Mouse (Mus musculus) kidney, adult 2 months (tissue): ENCODE measurements around the gene Dynll1. TPM values are rescaled to one million over a fixed set of nuclear protein-coding genes. Genes with fewer than 3 reads are reported as not detected.
A peak's percentile ranks its signal among the peaks of the same experiment; 100 is the strongest.

Experiments used
- DNase-seq: peaks from one replicate; pipeline ENCODE4 v3.0.0; 2021
- H3K27ac ChIP-seq: fragments of 200-500 bp; 2 replicates; pipeline ENCODE4 v1.5.1; 2012; ENCODE audit warnings: low read depth, low read length, control low read depth, inconsistent platforms; ENCODE audit not compliant: insufficient read depth
- H3K27me3 ChIP-seq: fragments of 200-500 bp; replicated peaks from 2 replicates; pipeline ENCODE4 v1.6.1; 2012; ENCODE audit warnings: mild to moderate bottlenecking, moderate library complexity, low read length, inconsistent platforms; ENCODE audit not compliant: control insufficient read depth, insufficient read depth
- H3K36me3 ChIP-seq: fragments of 200-500 bp; 2 replicates; pipeline ENCODE4 v1.6.1; 2012; ENCODE audit warnings: mild to moderate bottlenecking, moderate library complexity, low read length, inconsistent platforms; ENCODE audit not compliant: control insufficient read depth, insufficient read depth
- H3K4me1 ChIP-seq: fragments of 200-500 bp; 2 replicates; pipeline ENCODE4 v1.6.1; 2011; ENCODE audit warnings: low read length; ENCODE audit not compliant: control insufficient read depth, insufficient read depth
- H3K4me3 ChIP-seq: fragments of 200-500 bp; 2 replicates; pipeline ENCODE4 v1.5.1; 2011; ENCODE audit warnings: mild to moderate bottlenecking, low read depth, low read length, control low read depth; ENCODE audit not compliant: insufficient read depth
- CTCF ChIP-seq: fragments of 200-500 bp; conservative IDR thresholded peaks from 2 replicates; pipeline ENCODE4 v1.5.1; 2011; ENCODE audit warnings: low read depth, mild to moderate bottlenecking, control low read depth, low read length, moderate library complexity, mixed read lengths; ENCODE audit not compliant: insufficient read depth, insufficient read length
- POLR2A ChIP-seq: fragments of 200-500 bp; IDR thresholded peaks from one replicate; pipeline ENCODE4 v1.6.1; 2011; ENCODE audit warnings: low read depth, low read length, control low read depth
- WGBS: fragments of 180-500 bp; shearing (Covaris S2); methylation state at CpG from one replicate; pipeline ENCODE4 v1.1.7; 2018; 5-methylcytosine and 5-hydroxymethylcytosine counted together
- polyA plus RNA-seq: library from polyadenylated mRNA; depleted of rRNA; stranded (reverse); fragments of >200 nt; gene quantifications from 2 replicates; pipeline ENCODE4 v1.2.3, GENCODE M21; 2012

Dynll1 gene
- polyA plus RNA-seq, 1 experiment, result 129 TPM

GRCm38 (mm10) chr5:115301615-115302014 lies 816 bp upstream of the Dynll1 start:
- DNase-seq, result no peak
- Histone ChIP-seq H3K4me3 (peak overlapping the region; percentile 71), H3K4me1 (peaks cover 11% of the 10 kb centered on the region), H3K36me3 (peaks cover 1% of the 10 kb centered on the region; the same call in 1 of the 2 replicates), H3K27ac (no peak overlapping the region), H3K27me3 (no peaks in the 10 kb centered on the region)
- 21% methylated on average over 13 of the region's 13 CpGs for WGBS
- TF ChIP-seq CTCF (no peak), POLR2A (no peak)

DNA sequence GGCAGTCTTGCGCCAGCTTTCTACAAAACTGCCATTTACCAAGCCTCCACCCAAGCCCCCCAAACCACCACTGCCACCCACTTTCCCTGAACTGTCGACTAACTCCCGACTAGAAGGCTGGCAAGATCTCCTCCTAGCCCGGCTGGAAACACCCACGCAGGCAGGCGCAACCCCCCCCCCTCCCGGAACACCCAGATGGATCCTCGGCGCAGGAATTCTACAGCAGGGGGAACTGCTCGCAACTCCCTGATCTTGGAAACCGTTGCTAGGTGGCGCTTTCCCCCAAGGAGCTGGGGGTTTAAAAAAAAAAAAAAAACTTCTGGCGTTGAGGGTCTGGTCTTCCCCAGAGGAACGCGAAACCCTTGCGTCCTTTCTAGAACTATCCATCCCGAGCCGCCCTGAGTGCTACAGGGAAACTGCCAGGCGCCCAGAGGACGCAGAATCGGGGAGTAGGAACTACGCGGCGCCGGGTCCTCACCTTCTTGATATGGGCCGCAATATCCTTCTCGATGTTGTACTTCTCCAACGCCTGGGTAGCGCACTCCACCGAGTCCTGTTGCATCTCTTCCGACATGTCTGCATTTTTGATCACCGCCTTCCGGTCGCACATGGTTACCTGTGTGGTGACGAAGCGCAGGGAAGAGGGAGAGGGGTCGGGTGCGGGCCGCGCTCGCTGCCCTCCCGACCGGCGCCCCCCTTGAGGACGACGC lies 609 bp downstream of the Dynll1 start:
- Histone ChIP-seq H3K4me3 (peak overlapping the region; percentile 80), H3K27ac (peak overlapping the region; percentile 70), H3K4me1 (peaks cover 11% of the 10 kb centered on the region), H3K36me3 (peaks cover 3% of the 10 kb centered on the region; the same call in 1 of the 2 replicates), H3K27me3 (no peaks in the 10 kb centered on the region)
- peak; percentile 76 for DNase-seq
- 0 out of 2 replicates have a peak, but pooled peaks have one; percentile 16 for TF ChIP-seq CTCF
- no peak for TF ChIP-seq POLR2A
- 1% methylated on average over 46 of the region's 46 CpGs for WGBS

DNA sequence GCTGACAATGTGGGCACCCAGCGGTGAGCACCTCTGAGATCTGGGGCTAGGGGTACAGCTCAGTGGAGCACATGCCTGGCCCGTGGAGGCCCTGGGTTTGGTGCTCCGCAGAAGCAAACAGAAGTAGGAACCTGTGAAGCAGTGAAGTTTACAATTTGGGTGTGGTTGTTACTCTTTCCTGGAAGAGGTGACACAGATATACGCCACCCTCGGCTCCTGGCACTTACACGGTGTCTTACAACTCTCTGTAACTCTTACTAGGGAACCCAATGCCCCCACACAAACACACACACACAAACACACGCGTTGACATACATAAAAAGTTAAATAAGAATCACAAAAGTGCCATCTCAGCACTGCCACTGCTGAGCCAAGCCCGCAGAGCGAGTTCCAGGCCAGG lies 4.5 kb downstream of the Dynll1 start:
- WGBS, result 73% methylated on average over 10 of the region's 10 CpGs
- Histone ChIP-seq H3K27ac (no peak overlapping the region), H3K27me3 (no peaks in the 10 kb centered on the region), H3K4me3 (no peak overlapping the region), H3K36me3 (peaks cover 3% of the 10 kb centered on the region; the same call in 1 of the 2 replicates), H3K4me1 (peaks cover 6% of the 10 kb centered on the region)
- DNase-seq, result no peak
- TF ChIP-seq CTCF, result no peak
- no peak for TF ChIP-seq POLR2A

DNA sequence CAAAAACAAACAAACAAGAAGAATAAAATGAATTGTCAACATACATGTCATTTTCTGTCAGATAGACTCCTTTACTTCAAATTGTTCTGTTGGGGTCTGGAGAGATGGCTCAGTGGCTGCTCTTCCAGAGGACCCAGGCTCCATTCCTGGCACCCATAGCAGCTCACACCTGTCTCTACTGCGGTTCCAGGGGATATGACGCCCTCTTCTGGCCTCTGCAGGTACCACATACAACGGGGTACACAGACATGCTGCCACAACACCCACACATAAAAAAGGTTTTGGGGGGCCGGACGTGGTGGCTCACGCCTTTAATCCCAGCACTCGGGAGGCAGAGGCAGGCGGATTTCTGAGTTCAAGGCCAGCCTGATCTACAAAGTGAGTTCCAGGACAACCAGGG lies 6.6 kb downstream of the Dynll1 start:
- Histone ChIP-seq H3K27me3 (no peaks in the 10 kb centered on the region), H3K4me1 (peaks cover 3% of the 10 kb centered on the region; the same call in 1 of the 2 replicates), H3K4me3 (no peak overlapping the region), H3K27ac (no peak overlapping the region), H3K36me3 (peaks cover 3% of the 10 kb centered on the region; the same call in 1 of the 2 replicates)
- WGBS, result 93% methylated on average over 8 of the region's 8 CpGs
- no peak for DNase-seq
- TF ChIP-seq CTCF (peak; percentile 35; the same call in 1 of the 2 replicates), POLR2A (no peak)

DNA sequence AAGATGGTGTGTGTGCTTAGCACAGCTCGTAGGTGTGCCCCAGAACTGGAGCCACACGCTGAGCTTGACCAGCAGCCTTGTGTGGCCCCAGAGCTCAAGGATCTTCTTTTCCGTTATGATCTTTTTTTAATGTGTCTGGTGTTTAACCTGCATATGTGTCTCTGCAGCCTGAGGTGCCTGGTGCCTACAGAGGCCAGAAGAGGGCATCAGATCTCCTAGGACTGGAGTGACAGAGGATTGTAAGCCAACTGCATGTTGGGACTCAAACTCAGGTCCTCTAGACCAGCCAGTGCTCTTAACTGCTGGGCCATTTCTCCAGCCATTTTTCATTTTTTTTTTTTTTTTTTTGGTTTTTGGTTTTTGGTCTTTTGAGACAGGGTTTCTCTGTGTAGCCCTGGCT lies 16.1 kb downstream of the Dynll1 start:
- WGBS, result 75% methylated on average over 3 of the region's 3 CpGs
- H3K36me3 ChIP-seq, result no peaks in the 10 kb centered on the region; the same call in none of the 2 replicates

GRCm38 (mm10) chr5:115280050-115280687 lies 20.6 kb downstream of the Dynll1 start:
- Histone ChIP-seq H3K4me3 (peak overlapping the region; percentile 97), H3K27me3 (no peaks in the 10 kb centered on the region), H3K36me3 (no peaks in the 10 kb centered on the region; the same call in 1 of the 2 replicates), H3K4me1 (peaks cover 3% of the 10 kb centered on the region; the same call in 1 of the 2 replicates), H3K27ac (peak overlapping the region; percentile 52; the same call in 1 of the 2 replicates)
- TF ChIP-seq POLR2A (no peak), CTCF (no peak)
- peak; percentile 28 for DNase-seq
- WGBS, result 2% methylated on average over 17 of the region's 17 CpGs

More for the DNA sequence above, 16.1 kb downstream of the Dynll1 start:
- Histone ChIP-seq H3K27me3 (no peaks in the 10 kb centered on the region), H3K27ac (no peak overlapping the region), H3K4me3 (no peak overlapping the region), H3K4me1 (peaks cover 3% of the 10 kb centered on the region; the same call in 1 of the 2 replicates)
- TF ChIP-seq POLR2A (no peak), CTCF (peak; percentile 55)
- no peak for DNase-seq
